Mouse (Mus musculus) adrenal gland, postnatal 10 days (tissue): Measurements from ENCODE around the gene Col20a1. TPM values are rescaled to one million over a fixed set of nuclear protein-coding genes. Genes with fewer than 3 reads are reported as not detected.
A peak's percentile ranks its signal among the peaks of the same experiment; 100 is the strongest.

Experiments
- DNase-seq: peaks from one replicate; pipeline ENCODE4 v3.0.0; 2021; ENCODE audit warnings: mixed read lengths
- long read RNA-seq, 2 experiments: library from polyadenylated mRNA; stranded (forward); transcript quantifications; one replicate each; pipeline ENCODE4 v2.0.0; 2021
- total RNA-seq, 2 experiments: library from RNA; stranded (reverse); gene quantifications; 2 replicates each; pipeline ENCODE4 v1.2.3; 2021

Gene Col20a1
- 1 to 10 TPM; 2.7 to 4.3 TPM for total RNA-seq
- long read RNA-seq, experiment 1, partial matches to known transcripts, result 0 of 1 reads
- long read RNA-seq, experiment 1, other reads (novel, unspliced or antisense), result 1 of 1 reads
- long read RNA-seq, experiment 2, partial matches to known transcripts, result 0 of 1 reads
- long read RNA-seq, experiment 2, other reads (novel, unspliced or antisense), result 1 of 1 reads

- DNase-seq, result no peak
These were observed at the start of gene Col20a1 for GRCm38 (mm10) chr2:180986449-180986848. Gene Col20a1 (plus strand): TSS chr2:180986535.

- no peak for DNase-seq
These were observed 46.1 kb upstream of the Col20a1 start for GRCm38 (mm10) chr2:180940187-180940586.

GRCm38 (mm10) chr2:180941869-180942268 is 44.5 kb upstream of the Col20a1 start:
- DNase-seq, result no peak

- DNase-seq, result no peak
These were observed 36.4 kb upstream of the Col20a1 start for GRCm38 (mm10) chr2:180949947-180950346.

GRCm38 (mm10) chr2:180952731-180953171 is 33.6 kb upstream of the Col20a1 start:
- DNase-seq, result no peak

GRCm38 (mm10) chr2:180953638-180954037 is 32.7 kb upstream of the Col20a1 start:
- no peak for DNase-seq

GRCm38 (mm10) chr2:180954061-180955047 is 32.0 kb upstream of the Col20a1 start, which contains the start of gene Nkain4:
Gene Nkain4 (minus strand): TSS chr2:180954699.
- DNase-seq, result peak; percentile 32

GRCm38 (mm10) chr2:180959605-180960004 is 26.7 kb upstream of the Col20a1 start:
- DNase-seq, result no peak

GRCm38 (mm10) chr2:180960187-180960586 is 26.1 kb upstream of the Col20a1 start:
- DNase-seq, result no peak

- no peak for DNase-seq
These were observed 23.6 kb upstream of the Col20a1 start for GRCm38 (mm10) chr2:180962616-180963308.

- peak; percentile 87 for DNase-seq
These were observed 22.4 kb upstream of the Col20a1 start for GRCm38 (mm10) chr2:180963956-180964355.

GRCm38 (mm10) chr2:180966092-180966882 is 20.0 kb upstream of the Col20a1 start:
- DNase-seq, result no peak

- peak; percentile 96 for DNase-seq
These were observed 19.1 kb upstream of the Col20a1 start, which contains the start of gene Arfgap1 for GRCm38 (mm10) chr2:180967010-180967763. Gene Arfgap1 (plus strand): TSS chr2:180967225.

- DNase-seq, result no peak
These were observed 5.2 kb upstream of the Col20a1 start for GRCm38 (mm10) chr2:180981133-180981532.

GRCm38 (mm10) chr2:180985635-180986034 is 700 bp upstream of the Col20a1 start:
- no peak for DNase-seq

- no peak for DNase-seq
These were observed 666 bp downstream of the Col20a1 start for GRCm38 (mm10) chr2:180987001-180987400.

GRCm38 (mm10) chr2:180987432-180988030 is 1.2 kb downstream of the Col20a1 start:
- DNase-seq, result no peak

- no peak for DNase-seq
These were observed 2.1 kb downstream of the Col20a1 start for GRCm38 (mm10) chr2:180988347-180988913.

GRCm38 (mm10) chr2:180988948-180989347 is 2.6 kb downstream of the Col20a1 start:
- no peak for DNase-seq

- no peak for DNase-seq
These were observed 4.0 kb downstream of the Col20a1 start for GRCm38 (mm10) chr2:180990347-180990746.
